Mouse (Mus musculus) erythroblast, embryonic 14.5 days (primary cell): ENCODE measurements around the gene Ppp1r37. TPM values are rescaled to one million over a fixed set of nuclear protein-coding genes. Genes with fewer than 3 reads are reported as not detected.

Experiments
- H3K27me3 ChIP-seq: 2 replicates; pipeline ENCODE4 v1.6.1; 2012; ENCODE audit warnings: inconsistent platforms; ENCODE audit not compliant: control insufficient read depth
- H3K36me3 ChIP-seq: 2 replicates; pipeline ENCODE4 v1.6.1; 2012; ENCODE audit warnings: mild to moderate bottlenecking, inconsistent platforms; ENCODE audit not compliant: control insufficient read depth
- H3K4me1 ChIP-seq: 2 replicates; pipeline ENCODE4 v1.6.1; 2012; ENCODE audit warnings: inconsistent platforms; ENCODE audit not compliant: control insufficient read depth
- H3K4me3 ChIP-seq: replicated peaks from 2 replicates; pipeline ENCODE3; 2012; ENCODE audit warnings: moderate library complexity, mild to moderate bottlenecking, inconsistent platforms
- H3K9me3 ChIP-seq: 2 replicates; pipeline ENCODE4 v1.6.1; 2012; ENCODE audit warnings: low read length, inconsistent platforms, mixed read lengths; ENCODE audit not compliant: control insufficient read depth
- GATA1 ChIP-seq: IDR thresholded peaks from 2 replicates; pipeline ENCODE4 v1.6.1; 2012; ENCODE audit warnings: low read length, inconsistent platforms, mixed read lengths
- TAL1 ChIP-seq: IDR thresholded peaks from 3 replicates; pipeline ENCODE4 v1.6.1; 2012; ENCODE audit warnings: low read length, inconsistent platforms, mixed read lengths
- polyA plus RNA-seq: library from polyadenylated mRNA; stranded (reverse); fragments of >175 nt; gene quantifications from 2 replicates; pipeline ENCODE4 v1.2.3, GENCODE M21; 2012

Gene Ppp1r37
- polyA plus RNA-seq, 1 experiment = 26.4 TPM

DNA sequence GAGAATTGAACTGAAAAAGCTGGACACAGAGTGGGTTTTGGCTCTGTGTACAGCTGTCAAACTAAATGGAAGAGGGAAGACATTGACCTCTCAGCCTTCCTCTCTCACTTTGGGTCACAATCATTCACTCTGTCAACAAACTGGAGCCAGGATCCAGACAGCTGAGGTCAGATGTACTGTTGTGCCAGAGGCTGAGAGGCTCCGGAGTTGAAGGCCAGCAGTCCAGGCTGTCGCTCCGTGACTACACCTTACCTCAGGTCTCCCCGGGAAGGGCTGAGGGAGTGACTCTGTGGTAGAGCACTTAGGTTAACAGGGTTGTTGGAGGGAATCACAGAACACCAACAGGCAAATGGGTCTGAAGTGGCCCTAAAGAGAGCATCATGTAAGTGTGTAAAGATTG, 64.5 kb downstream of the Ppp1r37 start:
- H3K9me3 ChIP-seq = no peaks in the 10 kb centered on the region
- no peak for TF ChIP-seq GATA1
- H3K27me3 ChIP-seq = no peaks in the 10 kb centered on the region

GRCm38 (mm10) chr7:19496214-19496555, 66.7 kb downstream of the Ppp1r37 start:
- no peak overlapping the region for H3K4me3 ChIP-seq
- TF ChIP-seq GATA1 (no peak), TAL1 (no peak)
- H3K27me3 ChIP-seq = peaks cover 11% of the 10 kb centered on the region
- no peaks in the 10 kb centered on the region for H3K9me3 ChIP-seq
- H3K4me1 ChIP-seq = peaks cover 5% of the 10 kb centered on the region
- H3K36me3 ChIP-seq = no peaks in the 10 kb centered on the region

More for the DNA sequence above, 64.5 kb downstream of the Ppp1r37 start:
- H3K4me1 ChIP-seq = peaks cover 5% of the 10 kb centered on the region
- no peaks in the 10 kb centered on the region for H3K36me3 ChIP-seq
- H3K4me3 ChIP-seq = no peak overlapping the region

GRCm38 (mm10) chr7:19495521-19496213, 67.2 kb downstream of the Ppp1r37 start:
- H3K9me3 ChIP-seq = no peaks in the 10 kb centered on the region
- no peak overlapping the region for H3K4me3 ChIP-seq
- TF ChIP-seq GATA1 (no peak), TAL1 (no peak)
- H3K27me3 ChIP-seq = peaks cover 14% of the 10 kb centered on the region
- H3K4me1 ChIP-seq = peaks cover 5% of the 10 kb centered on the region
- H3K36me3 ChIP-seq = no peaks in the 10 kb centered on the region

- Histone ChIP-seq H3K4me1 (peaks cover 5% of the 10 kb centered on the region), H3K27me3 (peaks cover 15% of the 10 kb centered on the region), H3K9me3 (no peaks in the 10 kb centered on the region), H3K36me3 (no peaks in the 10 kb centered on the region), H3K4me3 (no peak overlapping the region)
- TF ChIP-seq GATA1 (no peak), TAL1 (no peak)
Observed at GRCm38 (mm10) chr7:19494751-19495474, 68.0 kb downstream of the Ppp1r37 start.

GRCm38 (mm10) chr7:19491731-19492130, 71.1 kb downstream of the Ppp1r37 start:
- no peak overlapping the region for H3K4me3 ChIP-seq
- no peaks in the 10 kb centered on the region for H3K36me3 ChIP-seq
- peaks cover 33% of the 10 kb centered on the region for H3K27me3 ChIP-seq
- H3K9me3 ChIP-seq = no peaks in the 10 kb centered on the region
- no peak for TF ChIP-seq GATA1
- H3K4me1 ChIP-seq = no peaks in the 10 kb centered on the region

- Histone ChIP-seq H3K4me3 (no peak overlapping the region), H3K36me3 (no peaks in the 10 kb centered on the region), H3K27me3 (peaks cover 33% of the 10 kb centered on the region), H3K4me1 (no peaks in the 10 kb centered on the region), H3K9me3 (no peaks in the 10 kb centered on the region)
- TF ChIP-seq TAL1 (no peak), GATA1 (no peak)
Observed at GRCm38 (mm10) chr7:19489525-19489924, 73.4 kb downstream of the Ppp1r37 start.

DNA sequence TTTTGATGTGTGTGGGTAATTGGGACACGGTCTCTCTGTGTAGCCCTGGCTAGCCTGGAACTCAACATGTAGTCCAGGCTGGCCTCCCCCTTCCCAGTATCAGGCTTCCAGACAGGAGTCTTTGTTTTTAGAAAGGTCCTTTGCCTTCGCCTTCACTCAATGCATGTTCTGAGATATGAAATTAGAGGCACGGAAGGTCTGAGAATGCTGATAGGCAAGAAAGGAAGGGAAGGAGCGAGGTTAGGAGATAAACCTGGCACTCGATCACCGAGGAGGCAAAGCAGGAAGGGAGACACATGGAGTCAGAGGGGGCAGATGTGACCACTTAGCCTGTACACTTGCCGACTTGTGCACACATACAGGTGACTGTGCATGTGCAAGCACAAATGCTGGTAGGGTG, 76.3 kb downstream of the Ppp1r37 start:
- Histone ChIP-seq H3K4me3 (no peak overlapping the region), H3K36me3 (no peaks in the 10 kb centered on the region), H3K4me1 (no peaks in the 10 kb centered on the region), H3K9me3 (no peaks in the 10 kb centered on the region), H3K27me3 (peaks cover 24% of the 10 kb centered on the region)
- no peak for TF ChIP-seq GATA1
- no peak for TF ChIP-seq TAL1

DNA sequence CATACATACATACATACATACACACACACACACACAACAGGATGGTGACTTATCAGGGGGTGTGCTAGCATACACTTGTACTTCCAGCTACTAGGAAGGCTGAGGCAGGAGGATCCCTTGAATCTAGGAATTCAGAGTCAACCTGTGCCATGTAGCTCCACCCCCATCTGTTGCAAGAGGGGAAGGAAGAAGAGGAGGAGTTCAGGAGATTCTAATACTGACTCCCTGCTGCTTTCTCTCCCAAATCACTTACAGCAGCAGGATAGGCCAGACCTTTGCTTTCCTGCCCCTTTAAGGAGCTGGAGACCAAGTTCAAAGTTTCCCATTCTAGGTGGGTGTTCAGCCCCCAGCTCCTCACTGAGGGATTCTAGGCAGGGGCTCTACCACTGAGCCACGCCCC, 77.4 kb downstream of the Ppp1r37 start:
- no peaks in the 10 kb centered on the region for H3K36me3 ChIP-seq
- no peak overlapping the region for H3K4me3 ChIP-seq
- no peak for TF ChIP-seq GATA1
- TF ChIP-seq TAL1 = no peak
- no peaks in the 10 kb centered on the region for H3K4me1 ChIP-seq
- no peaks in the 10 kb centered on the region for H3K9me3 ChIP-seq
- peaks cover 18% of the 10 kb centered on the region; the same call in 1 of the 2 replicates for H3K27me3 ChIP-seq

- Histone ChIP-seq H3K4me1 (no peaks in the 10 kb centered on the region), H3K27me3 (peaks cover 4% of the 10 kb centered on the region; the same call in 1 of the 2 replicates), H3K4me3 (no peak overlapping the region), H3K36me3 (no peaks in the 10 kb centered on the region), H3K9me3 (no peaks in the 10 kb centered on the region)
- TF ChIP-seq TAL1 = no peak
- no peak for TF ChIP-seq GATA1
Observed at GRCm38 (mm10) chr7:19483281-19483680, 79.6 kb downstream of the Ppp1r37 start.

Other genes with a start within 250 kb of the Ppp1r37 start
- 3.4 and 3.6 TPM in 2 replicates for gene Ercc1, start 218.3 kb downstream of the Ppp1r37 start, polyA plus RNA-seq
- 0.70 and 0.83 TPM in 2 replicates for gene Cd3eap, start 203.6 kb downstream of the Ppp1r37 start, polyA plus RNA-seq
- gene Ppp1r13l, start 203.3 kb downstream of the Ppp1r37 start, polyA plus RNA-seq = 0.96 and 1.0 TPM in 2 replicates
- 1.4 and 1.6 TPM in 2 replicates for gene Ercc2, start 181.1 kb downstream of the Ppp1r37 start, polyA plus RNA-seq
- not detected in 2 replicates for gene Klc3, start 159.0 kb downstream of the Ppp1r37 start, polyA plus RNA-seq
- not detected in 2 replicates for gene Ckm, start 158.3 kb downstream of the Ppp1r37 start, polyA plus RNA-seq
- gene Mark4, start 104.3 kb downstream of the Ppp1r37 start, polyA plus RNA-seq = 0.45 and 0.52 TPM in 2 replicates
- 0.01 and 0.04 TPM in 2 replicates for gene Exoc3l2, start 99.7 kb downstream of the Ppp1r37 start, polyA plus RNA-seq
- 0.46 and 0.49 TPM in 2 replicates for gene Bloc1s3, start 54.7 kb downstream of the Ppp1r37 start, polyA plus RNA-seq
- 10.9 and 13.1 TPM in 2 replicates for gene Trappc6a, start 54.7 kb downstream of the Ppp1r37 start, polyA plus RNA-seq
- gene Nkpd1, start 45.2 kb downstream of the Ppp1r37 start, polyA plus RNA-seq = 0.02 TPM in 1 of 2 replicates, not detected in the other
- gene Zfp296, start 14.2 kb upstream of the Ppp1r37 start, polyA plus RNA-seq = 0.14 and 0.16 TPM in 2 replicates
- gene Gemin7, start 14.5 kb upstream of the Ppp1r37 start, polyA plus RNA-seq = 12.9 and 13.5 TPM in 2 replicates
- 10.2 and 11.9 TPM in 2 replicates for gene Clasrp, start 41.4 kb upstream of the Ppp1r37 start, polyA plus RNA-seq
- gene Relb, start 66.4 kb upstream of the Ppp1r37 start, polyA plus RNA-seq = 0.32 and 0.48 TPM in 2 replicates
- 15.2 and 16.7 TPM in 2 replicates for gene Clptm1, start 102.0 kb upstream of the Ppp1r37 start, polyA plus RNA-seq
- 0.32 and 0.99 TPM in 2 replicates for gene Apoc2, start 114.9 kb upstream of the Ppp1r37 start, polyA plus RNA-seq
- not detected in 2 replicates for gene Gm44805, start 118.3 kb upstream of the Ppp1r37 start, polyA plus RNA-seq
- 0.10 and 0.20 TPM in 2 replicates for gene Apoc4, start 118.4 kb upstream of the Ppp1r37 start, polyA plus RNA-seq
- gene Apoc1, start 129.6 kb upstream of the Ppp1r37 start, polyA plus RNA-seq = 0.94 and 1.3 TPM in 2 replicates
- 12.1 and 14.3 TPM in 2 replicates for gene Apoe, start 136.1 kb upstream of the Ppp1r37 start, polyA plus RNA-seq
- gene Tomm40, start 152.4 kb upstream of the Ppp1r37 start, polyA plus RNA-seq = 12.7 and 13.1 TPM in 2 replicates
- 0.13 and 0.15 TPM in 2 replicates for gene Nectin2, start 187.4 kb upstream of the Ppp1r37 start, polyA plus RNA-seq
- gene Bcam, start 207.9 kb upstream of the Ppp1r37 start, polyA plus RNA-seq = 0.02 TPM in 1 of 2 replicates, not detected in the other
- not detected in 2 replicates for gene Cblc, start 233.7 kb upstream of the Ppp1r37 start, polyA plus RNA-seq